Mouse (Mus musculus): ENCODE measurements around the gene Hoxd8.

Hoxd8 gene

GRCm38 (mm10) chr2:74714156-74714789 is 9.9 kb downstream of the Hoxd8 start:
- DNase-seq (ENCODE audit: low spot score in 2 of 2) = no peak

GRCm38 (mm10) chr2:74714881-74715280 is 10.5 kb downstream of the Hoxd8 start:
- DNase-seq (ENCODE audit: low spot score in 2 of 2) = no peak

GRCm38 (mm10) chr2:74715504-74716241 is 11.3 kb downstream of the Hoxd8 start:
- peak; percentile 68 to 84 for DNase-seq (ENCODE audit: low spot score in 2 of 2)

GRCm38 (mm10) chr2:74720384-74720783 is 16.0 kb downstream of the Hoxd8 start:
- DNase-seq (ENCODE audit: low spot score in 2 of 2) = no peak

GRCm38 (mm10) chr2:74720955-74721491 is 16.6 kb downstream of the Hoxd8 start:
- DNase-seq (ENCODE audit: low spot score in 2 of 2) = no peak

- DNase-seq (ENCODE audit: low spot score in 2 of 2) = no peak
These were observed 17.5 kb downstream of the Hoxd8 start for GRCm38 (mm10) chr2:74721882-74722281.

GRCm38 (mm10) chr2:74722949-74723348 is 18.5 kb downstream of the Hoxd8 start:
- no peak for DNase-seq (ENCODE audit: low spot score in 2 of 2)

GRCm38 (mm10) chr2:74724244-74725015 is 20.0 kb downstream of the Hoxd8 start:
- DNase-seq (ENCODE audit: low spot score in 2 of 2) = no peak

GRCm38 (mm10) chr2:74725171-74725570 is 20.8 kb downstream of the Hoxd8 start:
- no peak for DNase-seq (ENCODE audit: low spot score in 2 of 2)

GRCm38 (mm10) chr2:74726551-74726950 is 22.1 kb downstream of the Hoxd8 start, which contains the start of gene Gm28230:
Gene Gm28230 (plus strand): TSS chr2:74726728.
- no peak for DNase-seq (ENCODE audit: low spot score in 2 of 2)

GRCm38 (mm10) chr2:74726973-74727639 is 22.7 kb downstream of the Hoxd8 start:
- DNase-seq (ENCODE audit: low spot score in 2 of 2) = no peak

GRCm38 (mm10) chr2:74727640-74728302 is 23.4 kb downstream of the Hoxd8 start:
- no peak for DNase-seq (ENCODE audit: low spot score in 2 of 2)

GRCm38 (mm10) chr2:74728303-74728680 is 23.9 kb downstream of the Hoxd8 start:
- DNase-seq (ENCODE audit: low spot score in 2 of 2) = no peak

GRCm38 (mm10) chr2:74730331-74730730 is 25.9 kb downstream of the Hoxd8 start:
- DNase-seq (ENCODE audit: low spot score in 2 of 2) = no peak

- no peak for DNase-seq (ENCODE audit: low spot score in 2 of 2)
These were observed 26.6 kb downstream of the Hoxd8 start for GRCm38 (mm10) chr2:74731055-74731454.

- DNase-seq (ENCODE audit: low spot score in 2 of 2) = no peak
These were observed 27.5 kb downstream of the Hoxd8 start for GRCm38 (mm10) chr2:74731799-74732512.

GRCm38 (mm10) chr2:74732513-74733316 is 28.3 kb downstream of the Hoxd8 start:
- DNase-seq (ENCODE audit: low spot score in 2 of 2) = no peak

GRCm38 (mm10) chr2:74733317-74733661 is 28.9 kb downstream of the Hoxd8 start:
- no peak for DNase-seq (ENCODE audit: low spot score in 2 of 2)

- no peak for DNase-seq (ENCODE audit: low spot score in 2 of 2)
These were observed 29.4 kb downstream of the Hoxd8 start for GRCm38 (mm10) chr2:74733765-74734164.

GRCm38 (mm10) chr2:74734451-74734850 is 30.0 kb downstream of the Hoxd8 start:
- DNase-seq (ENCODE audit: low spot score in 2 of 2) = no peak
